ENCODE assay signal across 21 mouse cellular contexts in the genomic region with DNA sequence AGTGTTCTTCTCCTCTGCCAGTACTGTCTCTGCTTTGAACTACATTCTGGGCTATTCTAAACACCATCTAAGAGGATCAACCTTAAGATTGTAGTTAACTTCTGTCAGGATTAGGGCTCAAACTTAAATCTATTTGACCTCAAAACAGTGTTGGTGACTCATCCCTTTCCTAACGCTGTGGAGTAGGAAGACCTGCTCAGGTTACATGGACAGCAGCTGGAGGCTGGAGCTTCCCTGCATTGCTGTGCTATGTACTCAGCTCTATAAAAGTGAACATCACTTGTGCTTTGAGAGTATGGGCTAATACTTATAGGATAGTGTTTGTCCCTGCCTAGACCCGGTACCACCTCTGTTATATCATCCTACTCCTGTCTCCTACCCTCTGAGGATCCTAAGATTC.
DNase-seq lines count a peak whose midpoint lies in the region; ATAC-seq and TF ChIP-seq lines count a peak whose summit lies in the region.
"Had no signal": no experiment of that assay in that cellular context is flagged by ENCODE, and none has a peak within 500 bp of the region (broad histone marks: within the 10 kb centered on the region; RNA-seq: fewer than 3 reads in every experiment).

No protein-coding gene starts in this region.

- no peak overlapping the region for H3K4me2 ChIP-seq in heart, embryonic 11.5 days
- H3K4me2 ChIP-seq: embryonic facial prominence, embryonic 12.5 days; forebrain, embryonic 13.5 days; forebrain, embryonic 15.5 days had no signal

- no peak for ATAC-seq in granulocyte monocyte progenitor cell, adult 5-6 weeks (replicated peaks; ENCODE audit: poor library complexity, severe bottlenecking)
- no peak for ATAC-seq in heart, embryonic 11.5 days (replicated peaks; ENCODE audit: insufficient number of reproducible peaks, low FRiP score, low TSS enrichment)
- ATAC-seq: forebrain, embryonic 13.5 days; forebrain, embryonic 15.5 days; forebrain, postnatal 0 days had no signal

- no peaks in the 10 kb centered on the region for H3K4me1 ChIP-seq in heart, embryonic 11.5 days (ENCODE audit: control insufficient read depth, insufficient read depth, low read length)
- H3K4me1 ChIP-seq: embryonic facial prominence, embryonic 12.5 days; forebrain, embryonic 13.5 days; forebrain, embryonic 15.5 days had no signal

- no peak overlapping the region for H3K9ac ChIP-seq in heart, embryonic 11.5 days (ENCODE audit: low read depth, low read length)
- H3K9ac ChIP-seq: embryonic facial prominence, embryonic 12.5 days; forebrain, embryonic 13.5 days; forebrain, embryonic 15.5 days; forebrain, postnatal 0 days had no signal

- intact Hi-C loops in left cerebral cortex, postnatal 36 days (cut with DNase I): no loop called here

- H3K36me3 ChIP-seq in C2C12 (ENCODE audit: control insufficient read depth, insufficient read depth): no peaks in the 10 kb centered on the region
- H3K36me3 ChIP-seq in heart, embryonic 11.5 days (ENCODE audit: control insufficient read depth, insufficient read depth, low read length): no peaks in the 10 kb centered on the region
- H3K36me3 ChIP-seq: embryonic facial prominence, embryonic 12.5 days; forebrain, embryonic 15.5 days; G1E had no signal

- DNase-seq in retina, adult 2 months (ENCODE audit: low read depth, low spot score): peak; percentile 63
- no peak for DNase-seq in retina, embryonic 14.5 days (ENCODE audit: low spot score)
- DNase-seq in NIH3T3 (ENCODE audit: low read depth): peak; percentile 47
- DNase-seq in left cerebral cortex, postnatal 36 days (ENCODE audit: low spot score in 2 of 2): no peak
- DNase-seq: adrenal gland, adult 2 months; adrenal gland, postnatal 14 days; adrenal gland, postnatal 36 days; B cell, adult 2 months; cerebellum, adult 11-12 months; cerebellum, adult 2 months; cerebellum, adult 9-10 months; cerebellum, postnatal 10 days; cerebellum, postnatal 25 days; forebrain, postnatal 0 days had no signal

- no peaks in the 10 kb centered on the region for H3K79me2 ChIP-seq in C2C12 (ENCODE audit: control insufficient read depth, insufficient read depth)

- no peaks in the 10 kb centered on the region for H3K79me3 ChIP-seq in C2C12 (ENCODE audit: low read depth)

- H3K27me3 ChIP-seq in C2C12 (ENCODE audit: control insufficient read depth, insufficient read depth, insufficient read length): no peaks in the 10 kb centered on the region
- H3K27me3 ChIP-seq in heart, embryonic 11.5 days (ENCODE audit: control insufficient read depth, insufficient read depth, low read length): no peaks in the 10 kb centered on the region
- H3K27me3 ChIP-seq: embryonic facial prominence, embryonic 12.5 days; forebrain, embryonic 13.5 days; forebrain, embryonic 15.5 days had no signal

- H3K27ac ChIP-seq in heart, embryonic 11.5 days (ENCODE audit: low read depth, low read length): no peak overlapping the region
- H3K27ac ChIP-seq: embryonic facial prominence, embryonic 12.5 days; forebrain, embryonic 13.5 days; forebrain, embryonic 15.5 days had no signal

- H3K9me3 ChIP-seq in heart, embryonic 11.5 days (replicated peaks; ENCODE audit: control insufficient read depth, low read length): no peaks in the 10 kb centered on the region
- H3K9me3 ChIP-seq: forebrain, embryonic 13.5 days; forebrain, embryonic 15.5 days had no signal

- H3ac ChIP-seq in C2C12 (ENCODE audit: control insufficient read depth, insufficient read length, low read depth): no peak overlapping the region

- no peak for TF ChIP-seq CTCF in C2C12 (IDR thresholded peaks at IDR 0.05; ENCODE audit: control insufficient read depth, insufficient read depth, insufficient read length)

- H3K4me3 ChIP-seq in C2C12 (ENCODE audit: insufficient read depth, poor library complexity, severe bottlenecking): no peak overlapping the region
- H3K4me3 ChIP-seq in heart, embryonic 11.5 days (ENCODE audit: low read depth, low read length): no peak overlapping the region
- H3K4me3 ChIP-seq: embryonic facial prominence, embryonic 12.5 days; forebrain, embryonic 13.5 days; forebrain, embryonic 15.5 days had no signal

- 56% methylated on average over 2 of the region's 2 CpGs for WGBS in heart, embryonic 11.5 days (ENCODE audit: insufficient replicate concordance)

TF ChIP-seq in C2C12, 6 proteins besides CTCF, POLR2A, EP300 and RAD21:
- TF ChIP-seq MYOD1 (IDR thresholded peaks at IDR 0.05; ENCODE audit: control insufficient read depth, insufficient read length, low read depth): peak; percentile 71
- TF ChIP-seq FOSL1 (IDR thresholded peaks at IDR 0.05; ENCODE audit: insufficient read depth, low read length, poor library complexity, severe bottlenecking): peak; percentile 22
- no peak for TF ChIP-seq USF1 (IDR thresholded peaks at IDR 0.05; ENCODE audit: low read depth)
- no peak for TF ChIP-seq MYOG (IDR thresholded peaks at IDR 0.05; ENCODE audit: control insufficient read depth, extremely low read depth, insufficient read length)

Comparison
In these comparisons a context has a peak if more than half of its experiments do, and no peak if none do; other contexts are left out.
1. DNase-seq: peak in retina, adult 2 months (single experiment) and NIH3T3 (single experiment); none in retina, embryonic 14.5 days (single experiment) and left cerebral cortex, postnatal 36 days (0 of 2).